Mouse (Mus musculus) heart, postnatal 0 days (tissue): ENCODE data around the gene Wwox.

ENCODE experiments used
- CTCF ChIP-seq: IDR thresholded peaks from 2 replicates; pipeline ENCODE4 v1.5.1; 2016; ENCODE audit warnings: antibody characterized with exemption, control low read depth, low read depth
- EP300 ChIP-seq: IDR thresholded peaks from 2 replicates; pipeline ENCODE4 v1.6.1; 2016; ENCODE audit warnings: antibody characterized with exemption, low read depth

DNA sequence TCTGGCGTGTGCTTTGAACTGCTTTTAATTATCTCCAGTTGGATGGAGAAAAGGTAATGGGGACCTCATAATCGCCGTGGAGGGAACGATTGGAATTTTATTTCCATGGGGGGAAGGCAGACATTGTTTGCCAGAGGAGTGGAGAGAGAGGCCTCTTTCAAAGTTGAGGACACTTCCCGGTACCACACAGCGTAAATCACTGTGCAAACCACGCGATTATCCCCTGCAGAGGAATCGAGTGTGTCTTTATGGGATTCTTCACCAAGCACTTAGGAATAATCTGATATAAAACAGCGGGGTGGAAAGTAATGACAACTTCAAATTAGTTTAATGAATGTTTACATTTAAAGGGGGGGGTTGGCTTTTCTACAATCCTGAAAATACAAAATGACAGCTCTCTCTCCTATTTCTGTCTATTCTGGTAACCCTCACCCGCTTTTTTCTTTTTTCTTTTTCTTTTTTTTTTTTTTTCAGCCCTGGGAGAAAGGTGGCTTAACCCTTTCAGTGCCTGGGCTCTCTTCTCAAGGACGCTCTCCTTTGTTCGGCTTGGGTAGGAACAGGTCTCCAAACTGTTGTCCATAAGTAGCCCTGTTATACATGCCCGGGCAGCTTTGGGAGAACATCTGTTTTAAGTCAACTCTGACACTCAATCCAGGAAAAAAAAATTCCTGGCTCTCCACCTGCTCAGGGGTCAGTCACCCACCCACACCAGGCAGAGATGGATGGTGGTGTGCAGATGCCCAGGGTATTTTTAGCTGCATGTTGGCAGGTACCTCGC, 769.1 kb downstream of the Wwox start:
- TF ChIP-seq CTCF (no peak), EP300 (no peak)
